ENCODE assay signal across 26 mouse cellular contexts in genomic region chr4:120721574-120721973, GRCm38 (mm10). TPM values are rescaled to one million over a fixed set of nuclear protein-coding genes. Genes with fewer than 3 reads are reported as not detected.
"Had no signal": no experiment of that assay in that cellular context is flagged by ENCODE, and none has a peak within 500 bp of the region (broad histone marks: within the 10 kb centered on the region; RNA-seq: fewer than 3 reads in every experiment).

No protein-coding gene starts in this region.

- ATAC-seq: forebrain, postnatal 0 days; inflammation-experienced regulatory T-cells, adult 6 months; intestine, embryonic 15.5 days; intestine, postnatal 0 days had no signal

- H3K27ac ChIP-seq: gastrocnemius, adult 2 months; heart, embryonic 10.5 days; hindbrain, embryonic 10.5 days; hindbrain, embryonic 13.5 days; hindbrain, embryonic 15.5 days; intestine, embryonic 15.5 days; left cerebral cortex, adult 2 months; limb, embryonic 13.5 days; limb, embryonic 15.5 days had no signal

- H3K9ac ChIP-seq: forebrain, postnatal 0 days; heart, embryonic 12.5 days; hindbrain, embryonic 13.5 days; hindbrain, embryonic 15.5 days; intestine, embryonic 15.5 days; limb, embryonic 13.5 days; limb, embryonic 15.5 days had no signal

- DNase-seq: forebrain, postnatal 0 days; gastrocnemius, adult 2 months; gastrocnemius, postnatal 10 days; gastrocnemius, postnatal 25 days; heart, adult 18-20 months; heart, postnatal 10 days; heart, postnatal 4 days; kidney, adult 18-20 months; kidney, adult 8-10 months; kidney, postnatal 10 days; kidney, postnatal 25 days; layer of hippocampus, adult 9-11 months; layer of hippocampus, postnatal 36 days; left cerebral cortex, postnatal 4 days had no signal

- H3K9me3 ChIP-seq: heart, embryonic 10.5 days; heart, embryonic 12.5 days; hindbrain, embryonic 10.5 days; hindbrain, embryonic 13.5 days; hindbrain, embryonic 15.5 days; intestine, embryonic 15.5 days; limb, embryonic 13.5 days; limb, embryonic 15.5 days had no signal

- H3K4me2 ChIP-seq: heart, embryonic 12.5 days; hindbrain, embryonic 13.5 days; hindbrain, embryonic 15.5 days; intestine, embryonic 15.5 days; limb, embryonic 13.5 days; limb, embryonic 15.5 days had no signal

- H3K4me3 ChIP-seq: gastrocnemius, adult 2 months; heart, embryonic 10.5 days; heart, embryonic 12.5 days; hindbrain, embryonic 10.5 days; hindbrain, embryonic 13.5 days; hindbrain, embryonic 15.5 days; intestine, embryonic 15.5 days; left cerebral cortex, adult 2 months; limb, embryonic 13.5 days; limb, embryonic 15.5 days had no signal

- H3K36me3 ChIP-seq: heart, embryonic 10.5 days; heart, embryonic 12.5 days; hindbrain, embryonic 10.5 days; hindbrain, embryonic 13.5 days; hindbrain, embryonic 15.5 days; intestine, embryonic 15.5 days; limb, embryonic 13.5 days; limb, embryonic 15.5 days had no signal

RNA-seq across cellular contexts. Expression of gene Kcnq4, which starts 26.8 kb away (rescaled TPM):
- total RNA-seq: granulocyte monocyte progenitor cell, adult 5-6 weeks had no signal
- polyA plus RNA-seq: inflammation-experienced regulatory T-cells, adult 6 months had no signal
